Mouse (Mus musculus): ENCODE measurements around the gene Ccdc12. TPM values are rescaled to one million over a fixed set of nuclear protein-coding genes. Genes with fewer than 3 reads are reported as not detected.

The Ccdc12 gene
- polyA plus RNA-seq (2014; fragmentation: Nextera tagmentation; extraction: Ambion mirVana): 106 and 122 TPM in 2 replicates

- DNase-seq (peak; percentile 98), ATAC-seq (ENCODE audit: low FRiP score, low TSS enrichment) (peak; percentile 96)
- Histone ChIP-seq H3K4me1 (ENCODE audit: control insufficient read depth, insufficient read depth, low read length) (peaks cover 29% of the 10 kb centered on the region), H3K27me3 (ENCODE audit: control insufficient read depth, insufficient read depth, low read length) (peaks cover 12% of the 10 kb centered on the region; the same call in 1 of the 2 replicates), H3K36me3 (ENCODE audit: control insufficient read depth, insufficient read depth, low read length) (no peaks in the 10 kb centered on the region), H3K4me3 (replicated peaks; ENCODE audit: low read depth, low read length) (peak within 1 kb of the TSS; percentile 58), H3K4me2 (ENCODE audit: low read length) (peak within 1 kb of the TSS; percentile 69), H3K9ac (replicated peaks; ENCODE audit: low read length) (peak within 1 kb of the TSS; percentile 71), H3K9me3 (ENCODE audit: control insufficient read depth, low read length) (no peaks in the 10 kb centered on the region), H3K27ac (replicated peaks; ENCODE audit: low read depth, low read length) (peak within 1 kb of the TSS; percentile 89)
- WGBS: 0% methylated on average over 52 of the region's 52 CpGs
Measured at GRCm38 (mm10) chr9:110656249-110657221, at the start of gene Ccdc12. TSS of gene Ccdc12 (plus strand) at chr9:110656503.

DNA sequence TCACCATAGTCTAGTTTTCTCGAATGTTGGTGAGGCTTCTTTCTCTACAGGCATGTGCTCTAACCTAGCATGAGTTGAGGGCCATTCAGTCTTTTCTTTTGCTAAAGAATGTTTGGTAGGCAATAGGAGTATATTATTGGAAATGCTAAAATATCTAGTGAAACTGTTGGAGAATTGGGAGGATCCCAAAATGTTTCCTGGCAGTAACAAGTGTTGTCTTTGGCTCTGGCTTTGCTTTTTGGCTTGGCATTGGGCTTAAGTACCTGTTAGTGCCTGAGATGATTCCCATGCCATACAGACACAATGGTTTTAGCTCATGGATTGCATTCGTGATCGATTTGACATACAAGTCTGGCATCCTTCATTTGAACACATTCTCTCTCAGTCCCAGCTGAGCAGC lies 44.8 kb upstream of the Ccdc12 start:
- Histone ChIP-seq H3K9ac (replicated peaks; ENCODE audit: low read length) (no peak overlapping the region), H3K36me3 (ENCODE audit: control insufficient read depth, insufficient read depth, low read length) (peaks cover 46% of the 10 kb centered on the region), H3K27me3 (ENCODE audit: control insufficient read depth, insufficient read depth, low read length) (no peaks in the 10 kb centered on the region), H3K4me2 (ENCODE audit: low read length) (no peak overlapping the region), H3K4me3 (replicated peaks; ENCODE audit: low read depth, low read length) (no peak overlapping the region), H3K4me1 (ENCODE audit: control insufficient read depth, insufficient read depth, low read length) (no peaks in the 10 kb centered on the region), H3K9me3 (ENCODE audit: control insufficient read depth, low read length) (no peaks in the 10 kb centered on the region), H3K27ac (replicated peaks; ENCODE audit: low read depth, low read length) (no peak overlapping the region)
- ATAC-seq (ENCODE audit: low FRiP score, low TSS enrichment): no peak
- 91% methylated on average over 3 of the region's 3 CpGs for WGBS
- no peak for DNase-seq

DNA sequence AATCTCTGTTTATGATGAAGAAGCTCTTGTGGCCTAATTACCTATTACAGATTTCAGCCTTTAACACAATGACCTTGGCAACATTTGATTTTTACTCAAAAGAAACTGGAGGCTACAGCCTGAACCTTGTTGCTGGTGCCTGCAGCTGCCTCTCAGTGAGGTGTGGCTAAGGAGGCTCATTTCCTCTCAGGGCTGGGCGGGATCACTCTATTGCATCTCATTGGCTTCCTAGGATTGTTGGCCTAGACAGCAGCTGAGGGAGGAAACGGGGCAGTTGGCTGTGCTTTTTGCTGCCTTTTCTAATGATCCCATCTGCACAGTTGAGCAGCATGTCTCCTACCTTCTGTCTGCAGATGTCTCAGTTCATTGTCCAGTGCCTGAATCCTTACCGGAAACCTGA lies 39.2 kb upstream of the Ccdc12 start:
- H3K36me3 ChIP-seq (ENCODE audit: control insufficient read depth, insufficient read depth, low read length): peaks cover 73% of the 10 kb centered on the region
- no peaks in the 10 kb centered on the region for H3K27me3 ChIP-seq (ENCODE audit: control insufficient read depth, insufficient read depth, low read length)
- H3K27ac ChIP-seq (replicated peaks; ENCODE audit: low read depth, low read length): no peak overlapping the region
- no peak overlapping the region for H3K4me2 ChIP-seq (ENCODE audit: low read length)
- no peak for DNase-seq
- no peak overlapping the region for H3K4me3 ChIP-seq (replicated peaks; ENCODE audit: low read depth, low read length)
- no peak for ATAC-seq (ENCODE audit: low FRiP score, low TSS enrichment)
- H3K9me3 ChIP-seq (ENCODE audit: control insufficient read depth, low read length): no peaks in the 10 kb centered on the region
- H3K4me1 ChIP-seq (ENCODE audit: control insufficient read depth, insufficient read depth, low read length): no peaks in the 10 kb centered on the region
- no peak overlapping the region for H3K9ac ChIP-seq (replicated peaks; ENCODE audit: low read length)
- 88% methylated on average over 3 of the region's 3 CpGs for WGBS

- no peak overlapping the region for H3K9ac ChIP-seq (replicated peaks; ENCODE audit: low read length)
- H3K4me3 ChIP-seq (replicated peaks; ENCODE audit: low read depth, low read length): no peak overlapping the region
- WGBS: 90% methylated on average over 7 of the region's 7 CpGs
- no peaks in the 10 kb centered on the region for H3K27me3 ChIP-seq (ENCODE audit: control insufficient read depth, insufficient read depth, low read length)
- ATAC-seq (ENCODE audit: low FRiP score, low TSS enrichment) (no peak), DNase-seq (no peak)
- H3K27ac ChIP-seq (replicated peaks; ENCODE audit: low read depth, low read length): no peak overlapping the region
- no peak overlapping the region for H3K4me2 ChIP-seq (ENCODE audit: low read length)
- H3K9me3 ChIP-seq (ENCODE audit: control insufficient read depth, low read length): no peaks in the 10 kb centered on the region
- peaks cover 11% of the 10 kb centered on the region for H3K4me1 ChIP-seq (ENCODE audit: control insufficient read depth, insufficient read depth, low read length)
- H3K36me3 ChIP-seq (ENCODE audit: control insufficient read depth, insufficient read depth, low read length): peaks cover 58% of the 10 kb centered on the region
Measured at GRCm38 (mm10) chr9:110620180-110620579, 36.1 kb upstream of the Ccdc12 start.

DNA sequence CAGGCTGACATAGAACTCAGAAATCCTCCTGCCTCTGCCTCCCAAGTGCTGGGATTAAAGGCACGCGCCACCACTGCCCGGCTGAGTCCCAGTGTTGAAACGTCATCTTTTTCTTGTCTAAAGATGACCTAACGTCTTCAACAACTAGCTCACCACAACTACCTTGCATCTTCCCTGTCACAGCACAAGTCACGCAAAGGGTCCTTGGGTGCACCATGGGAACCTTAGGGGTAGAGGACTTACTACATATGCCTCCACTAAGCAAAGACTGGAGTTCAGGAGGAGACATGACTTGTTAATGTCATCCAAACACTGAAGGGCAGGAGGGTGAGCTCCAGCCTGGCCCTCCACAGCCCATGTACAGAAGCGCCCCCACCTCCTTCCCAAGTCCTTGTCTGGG lies 35.6 kb upstream of the Ccdc12 start:
- ATAC-seq (ENCODE audit: low FRiP score, low TSS enrichment) (no peak), DNase-seq (no peak)
- H3K27ac ChIP-seq (replicated peaks; ENCODE audit: low read depth, low read length): no peak overlapping the region
- H3K9me3 ChIP-seq (ENCODE audit: control insufficient read depth, low read length): no peaks in the 10 kb centered on the region
- no peak overlapping the region for H3K4me2 ChIP-seq (ENCODE audit: low read length)
- no peak overlapping the region for H3K4me3 ChIP-seq (replicated peaks; ENCODE audit: low read depth, low read length)
- peaks cover 53% of the 10 kb centered on the region for H3K36me3 ChIP-seq (ENCODE audit: control insufficient read depth, insufficient read depth, low read length)
- no peaks in the 10 kb centered on the region for H3K27me3 ChIP-seq (ENCODE audit: control insufficient read depth, insufficient read depth, low read length)
- peaks cover 11% of the 10 kb centered on the region for H3K4me1 ChIP-seq (ENCODE audit: control insufficient read depth, insufficient read depth, low read length)
- WGBS: 95% methylated on average over 7 of the region's 7 CpGs
- H3K9ac ChIP-seq (replicated peaks; ENCODE audit: low read length): no peak overlapping the region

GRCm38 (mm10) chr9:110622621-110623219 lies 33.6 kb upstream of the Ccdc12 start:
- ATAC-seq (ENCODE audit: low FRiP score, low TSS enrichment) (no peak), DNase-seq (no peak)
- Histone ChIP-seq H3K9ac (replicated peaks; ENCODE audit: low read length) (no peak overlapping the region), H3K4me2 (ENCODE audit: low read length) (no peak overlapping the region), H3K27me3 (ENCODE audit: control insufficient read depth, insufficient read depth, low read length) (no peaks in the 10 kb centered on the region), H3K9me3 (ENCODE audit: control insufficient read depth, low read length) (no peaks in the 10 kb centered on the region), H3K4me3 (replicated peaks; ENCODE audit: low read depth, low read length) (no peak overlapping the region), H3K4me1 (ENCODE audit: control insufficient read depth, insufficient read depth, low read length) (peaks cover 11% of the 10 kb centered on the region), H3K27ac (replicated peaks; ENCODE audit: low read depth, low read length) (no peak overlapping the region), H3K36me3 (ENCODE audit: control insufficient read depth, insufficient read depth, low read length) (peaks cover 39% of the 10 kb centered on the region)
- 90% methylated on average over 12 of the region's 12 CpGs for WGBS

DNA sequence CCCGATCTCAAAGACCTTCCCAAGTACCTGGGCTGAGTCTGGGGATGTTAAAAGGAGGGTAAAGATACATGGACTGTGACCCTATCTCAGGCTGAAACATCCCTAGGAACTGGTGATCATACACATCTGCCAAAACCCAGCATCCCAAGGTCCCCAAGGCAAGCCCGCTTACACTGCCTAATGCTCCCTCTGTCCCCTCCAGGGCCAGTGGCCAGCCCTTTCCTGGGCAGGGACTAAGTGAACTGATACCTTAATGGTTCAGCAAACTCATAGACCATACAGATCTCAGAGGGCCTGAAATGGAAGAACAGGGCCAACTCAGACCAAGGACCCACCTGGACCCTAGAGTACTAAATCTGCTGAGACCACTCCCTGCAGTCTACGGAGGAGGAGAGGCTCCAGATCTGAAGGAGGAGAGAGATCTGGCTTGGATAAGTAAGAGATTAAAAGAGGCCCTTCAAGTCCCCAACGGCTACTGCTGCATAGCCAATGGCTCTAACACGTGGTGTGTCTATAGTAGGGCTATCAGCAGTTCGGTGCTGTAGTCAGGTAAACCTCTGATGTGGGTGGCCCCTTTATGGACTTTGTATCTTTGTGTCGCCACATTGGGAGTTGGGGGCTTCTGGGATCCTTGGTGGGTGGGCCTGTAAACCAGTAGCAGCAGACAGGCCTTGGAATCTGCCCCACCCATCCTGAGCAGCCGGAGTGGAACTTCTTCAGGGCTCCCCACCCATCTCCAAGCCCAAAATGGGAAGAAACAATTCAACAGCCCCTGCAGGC lies 32.7 kb upstream of the Ccdc12 start:
- Histone ChIP-seq H3K27ac (replicated peaks; ENCODE audit: low read depth, low read length) (peak overlapping the region; percentile 86), H3K27me3 (ENCODE audit: control insufficient read depth, insufficient read depth, low read length) (no peaks in the 10 kb centered on the region), H3K4me3 (replicated peaks; ENCODE audit: low read depth, low read length) (peak overlapping the region; percentile 46), H3K4me2 (ENCODE audit: low read length) (peak overlapping the region; percentile 99), H3K9me3 (ENCODE audit: control insufficient read depth, low read length) (no peaks in the 10 kb centered on the region), H3K4me1 (ENCODE audit: control insufficient read depth, insufficient read depth, low read length) (peaks cover 11% of the 10 kb centered on the region), H3K9ac (replicated peaks; ENCODE audit: low read length) (peak overlapping the region; percentile 68), H3K36me3 (ENCODE audit: control insufficient read depth, insufficient read depth, low read length) (peaks cover 37% of the 10 kb centered on the region)
- 36% methylated on average over 8 of the region's 8 CpGs for WGBS
- ATAC-seq (ENCODE audit: low FRiP score, low TSS enrichment): no peak
- DNase-seq: peak; percentile 7

DNA sequence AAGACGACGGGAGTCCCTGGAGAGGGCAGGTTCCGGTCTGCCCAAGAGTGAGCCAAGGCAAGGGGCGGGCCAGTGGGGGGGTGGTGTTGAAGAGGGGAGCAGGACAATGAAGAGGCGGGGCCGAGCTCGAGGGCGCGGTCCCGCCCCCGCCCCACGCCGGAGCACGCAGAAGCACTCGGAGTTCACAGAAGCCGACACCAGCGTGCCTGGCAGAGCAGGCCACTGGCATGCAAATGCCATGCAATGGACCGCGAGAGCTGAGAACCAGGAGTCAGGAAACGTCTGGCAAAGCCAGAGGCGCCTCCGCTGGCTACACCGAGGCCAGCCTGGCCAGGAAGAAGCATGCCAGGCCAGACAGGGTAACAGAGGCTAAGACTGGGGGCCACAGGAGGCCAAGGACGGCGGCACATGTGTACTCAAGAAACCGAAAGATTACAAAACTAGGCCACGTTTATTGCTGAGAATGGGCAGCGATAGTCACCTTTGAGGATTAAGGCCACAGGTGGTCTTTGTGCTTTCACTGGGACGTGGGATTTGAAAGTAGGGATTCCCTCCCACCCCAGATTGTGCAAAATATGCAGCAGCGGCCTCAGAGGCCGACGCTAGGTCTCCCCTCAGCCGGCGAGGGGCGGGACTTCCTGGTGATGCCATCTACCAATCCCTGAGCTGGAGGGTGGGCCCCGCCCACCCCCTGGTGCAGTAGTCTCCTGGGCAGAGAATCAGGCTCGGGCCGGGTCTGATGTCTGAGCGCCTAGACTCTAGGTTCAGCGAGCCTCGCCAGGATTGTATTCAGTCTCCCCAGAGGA lies 31.7 kb upstream of the Ccdc12 start, which contains the start of gene Nradd:
Gene Nradd, minus strand, starts transcription at position 92 of the 806 bp plus-strand sequence.
- Histone ChIP-seq H3K36me3 (ENCODE audit: control insufficient read depth, insufficient read depth, low read length) (peaks cover 27% of the 10 kb centered on the region), H3K4me3 (replicated peaks; ENCODE audit: low read depth, low read length) (peak within 1 kb of the TSS; percentile 46), H3K4me2 (ENCODE audit: low read length) (peak within 1 kb of the TSS; percentile 99), H3K9me3 (ENCODE audit: control insufficient read depth, low read length) (no peaks in the 10 kb centered on the region), H3K9ac (replicated peaks; ENCODE audit: low read length) (peak within 1 kb of the TSS; percentile 68), H3K27ac (replicated peaks; ENCODE audit: low read depth, low read length) (peak within 1 kb of the TSS; percentile 86), H3K4me1 (ENCODE audit: control insufficient read depth, insufficient read depth, low read length) (peaks cover 11% of the 10 kb centered on the region), H3K27me3 (ENCODE audit: control insufficient read depth, insufficient read depth, low read length) (no peaks in the 10 kb centered on the region)
- DNase-seq (peak; percentile 96), ATAC-seq (ENCODE audit: low FRiP score, low TSS enrichment) (peak; percentile 94)
- under 1% methylated on average over 41 of the region's 41 CpGs for WGBS

Measured in midbrain, embryonic 14.5 days (tissue).